Mouse (Mus musculus): ENCODE results near the gene 5730596B20Rik. TPM values are rescaled to one million over a fixed set of nuclear protein-coding genes. Genes with fewer than 3 reads are reported as not detected.

Gene 5730596B20Rik
- polyA plus RNA-seq, 1 experiment from 2014 or later, result 5.6 TPM

GRCm38 (mm10) chr6:52220865-52221310, 43.6 kb downstream of the 5730596B20Rik start:
- WGBS, result 4% methylated on average over 12 of the region's 12 CpGs
- Histone ChIP-seq H3K9ac (0 out of 2 replicates have a peak overlapping the region, but pooled peaks have one; percentile 47), H3K9me3 (replicated peaks) (no peaks in the 10 kb centered on the region), H3K4me3 (peak overlapping the region; percentile 38; the same call in 1 of the 2 replicates), H3K36me3 (no peaks in the 10 kb centered on the region), H3K27ac (no peak overlapping the region), H3K4me1 (peaks cover 20% of the 10 kb centered on the region), H3K4me2 (replicated peaks) (peak overlapping the region; percentile 66), H3K27me3 (peaks cover 100% of the 10 kb centered on the region)
- ATAC-seq (ENCODE audit: low FRiP score), result no peak

- Histone ChIP-seq H3K9ac (peak within 1 kb of the TSS; percentile 47), H3K4me3 (peak within 1 kb of the TSS; percentile 38), H3K36me3 (no peaks in the 10 kb centered on the region), H3K27ac (no peak within 1 kb of the TSS), H3K27me3 (peaks cover 100% of the 10 kb centered on the region), H3K9me3 (replicated peaks) (no peaks in the 10 kb centered on the region), H3K4me1 (peaks cover 21% of the 10 kb centered on the region), H3K4me2 (replicated peaks) (peak within 1 kb of the TSS; percentile 66)
- WGBS, result under 1% methylated on average over 46 of the region's 46 CpGs
- peak; percentile 64 for ATAC-seq (ENCODE audit: low FRiP score)
These were observed 44.2 kb downstream of the 5730596B20Rik start, which contains the start of gene Hoxa7 for GRCm38 (mm10) chr6:52221337-52221992. Gene Hoxa7 (minus strand): TSS chr6:52221854.

- no peaks in the 10 kb centered on the region for H3K36me3 ChIP-seq
- peaks cover 100% of the 10 kb centered on the region for H3K27me3 ChIP-seq
- H3K9me3 ChIP-seq (replicated peaks), result no peaks in the 10 kb centered on the region
- peaks cover 16% of the 10 kb centered on the region; the same call in 1 of the 2 replicates for H3K4me1 ChIP-seq
- WGBS, result 4% methylated on average over 21 of the region's 21 CpGs
- H3K27ac ChIP-seq, result no peak overlapping the region
- peak; percentile 9; the same call in 1 of the 2 replicates for ATAC-seq (ENCODE audit: low FRiP score)
- peak overlapping the region; percentile 38; the same call in 1 of the 2 replicates for H3K4me3 ChIP-seq
- H3K4me2 ChIP-seq (replicated peaks), result peak overlapping the region; percentile 66
- no peak overlapping the region for H3K9ac ChIP-seq
These were observed 44.8 kb downstream of the 5730596B20Rik start for GRCm38 (mm10) chr6:52221993-52222685.

- H3K4me2 ChIP-seq (replicated peaks), result no peak overlapping the region
- peaks cover 100% of the 10 kb centered on the region for H3K27me3 ChIP-seq
- no peaks in the 10 kb centered on the region for H3K9me3 ChIP-seq (replicated peaks)
- 14% methylated on average over 13 of the region's 13 CpGs for WGBS
- no peak overlapping the region for H3K27ac ChIP-seq
- H3K4me1 ChIP-seq, result peaks cover 12% of the 10 kb centered on the region; the same call in 1 of the 2 replicates
- H3K36me3 ChIP-seq, result no peaks in the 10 kb centered on the region
- ATAC-seq (ENCODE audit: low FRiP score), result no peak
- no peak overlapping the region for H3K4me3 ChIP-seq
- no peak overlapping the region for H3K9ac ChIP-seq
These were observed 45.4 kb downstream of the 5730596B20Rik start for GRCm38 (mm10) chr6:52222729-52223128.

- ATAC-seq (ENCODE audit: low FRiP score), result no peak
- no peaks in the 10 kb centered on the region for H3K36me3 ChIP-seq
- H3K4me1 ChIP-seq, result peaks cover 12% of the 10 kb centered on the region; the same call in 1 of the 2 replicates
- peaks cover 98% of the 10 kb centered on the region for H3K27me3 ChIP-seq
- H3K4me2 ChIP-seq (replicated peaks), result no peak overlapping the region
- WGBS, result 1% methylated on average over 24 of the region's 24 CpGs
- no peak overlapping the region for H3K27ac ChIP-seq
- no peaks in the 10 kb centered on the region for H3K9me3 ChIP-seq (replicated peaks)
- no peak overlapping the region for H3K9ac ChIP-seq
- H3K4me3 ChIP-seq, result no peak overlapping the region
These were observed 46.9 kb downstream of the 5730596B20Rik start for GRCm38 (mm10) chr6:52223939-52224760.

- no peak overlapping the region for H3K9ac ChIP-seq
- no peak overlapping the region for H3K27ac ChIP-seq
- peaks cover 12% of the 10 kb centered on the region; the same call in 1 of the 2 replicates for H3K4me1 ChIP-seq
- H3K27me3 ChIP-seq, result peaks cover 97% of the 10 kb centered on the region
- WGBS, result 2% methylated on average over 36 of the region's 36 CpGs
- H3K4me3 ChIP-seq, result no peak overlapping the region; the same call in 1 of the 2 replicates
- no peaks in the 10 kb centered on the region for H3K9me3 ChIP-seq (replicated peaks)
- no peak for ATAC-seq (ENCODE audit: low FRiP score)
- H3K36me3 ChIP-seq, result no peaks in the 10 kb centered on the region
- no peak overlapping the region for H3K4me2 ChIP-seq (replicated peaks)
These were observed 47.8 kb downstream of the 5730596B20Rik start for GRCm38 (mm10) chr6:52224895-52225611.

- Histone ChIP-seq H3K4me3 (peak overlapping the region; percentile 8), H3K4me2 (replicated peaks) (no peak overlapping the region), H3K27me3 (peaks cover 97% of the 10 kb centered on the region), H3K36me3 (no peaks in the 10 kb centered on the region), H3K27ac (no peak overlapping the region), H3K9me3 (replicated peaks) (no peaks in the 10 kb centered on the region), H3K9ac (no peak overlapping the region), H3K4me1 (peaks cover 12% of the 10 kb centered on the region; the same call in 1 of the 2 replicates)
- ATAC-seq (ENCODE audit: low FRiP score), result no peak
- WGBS, result 1% methylated on average over 69 of the region's 69 CpGs
These were observed 48.6 kb downstream of the 5730596B20Rik start for GRCm38 (mm10) chr6:52225612-52226568.

GRCm38 (mm10) chr6:52226569-52227257, 49.4 kb downstream of the 5730596B20Rik start:
- H3K27ac ChIP-seq, result no peak overlapping the region
- no peak overlapping the region for H3K9ac ChIP-seq
- H3K27me3 ChIP-seq, result peaks cover 94% of the 10 kb centered on the region
- no peak overlapping the region for H3K4me3 ChIP-seq
- H3K4me2 ChIP-seq (replicated peaks), result no peak overlapping the region
- no peaks in the 10 kb centered on the region for H3K36me3 ChIP-seq
- peaks cover 6% of the 10 kb centered on the region; the same call in 1 of the 2 replicates for H3K4me1 ChIP-seq
- 2% methylated on average over 26 of the region's 26 CpGs for WGBS
- no peak for ATAC-seq (ENCODE audit: low FRiP score)
- H3K9me3 ChIP-seq (replicated peaks), result no peaks in the 10 kb centered on the region

- H3K4me2 ChIP-seq (replicated peaks), result no peak overlapping the region
- peaks cover 94% of the 10 kb centered on the region for H3K27me3 ChIP-seq
- no peak overlapping the region for H3K27ac ChIP-seq
- H3K9ac ChIP-seq, result no peak overlapping the region
- no peak overlapping the region for H3K4me3 ChIP-seq
- no peaks in the 10 kb centered on the region for H3K36me3 ChIP-seq
- 4% methylated on average over 11 of the region's 11 CpGs for WGBS
- 0 out of 2 replicates have a peak, but pooled peaks cover 4% of the 10 kb centered on the region for H3K4me1 ChIP-seq
- no peaks in the 10 kb centered on the region for H3K9me3 ChIP-seq (replicated peaks)
- no peak for ATAC-seq (ENCODE audit: low FRiP score)
These were observed 50.3 kb downstream of the 5730596B20Rik start for GRCm38 (mm10) chr6:52227470-52228222.

Data from hindbrain, embryonic 12.5 days (tissue).